Mouse (Mus musculus) CH12.LX (cell line): ENCODE results near the gene Srp9.

Experiments
- CHD2 ChIP-seq: IDR thresholded peaks from 2 replicates; pipeline ENCODE4 v1.6.1; 2011; ENCODE audit warnings: low read length, improper control_type of control experiment
- CTCF ChIP-seq, 2 experiments: IDR thresholded peaks in 1 of 2; conservative IDR thresholded peaks in 1 of 2; 2 replicates each; pipeline ENCODE4 v1.5.1; 2011 to 2012; ENCODE audit warnings: low read depth in 2 of 2, low read length in 2 of 2, improper control_type of control experiment in 1 of 2, inconsistent platforms in 1 of 2, mild to moderate bottlenecking in 1 of 2, moderate library complexity in 1 of 2
- JUND ChIP-seq: conservative IDR thresholded peaks from 2 replicates; pipeline ENCODE4 v1.6.1; 2011; ENCODE audit warnings: low read depth, low read length, improper control_type of control experiment
- SMC3 ChIP-seq: IDR thresholded peaks from 2 replicates; pipeline ENCODE4 v1.6.1; 2011; ENCODE audit warnings: low read depth, low read length, improper control_type of control experiment
- ZKSCAN1 ChIP-seq: IDR thresholded peaks from 2 replicates; pipeline ENCODE4 v1.6.1; 2012; ENCODE audit warnings: low read depth, inconsistent platforms, low read length, improper control_type of control experiment, borderline replicate concordance

GRCm38 (mm10) chr1:182115651-182116408 lies 8.7 kb upstream of the Srp9 start:
- peak in 1 of 2 experiments; percentile 64; a peak in 2 of 4 replicates for TF ChIP-seq CTCF (conservative IDR thresholded peaks at IDR 0.05 in 1 of 2, IDR thresholded peaks at IDR 0.05 in 1 of 2; ENCODE audit: low read depth in 2 of 2, low read length in 2 of 2)
- TF ChIP-seq ZKSCAN1, result no peak
- no peak for TF ChIP-seq CHD2
- no peak for TF ChIP-seq JUND
- TF ChIP-seq SMC3, result peak; percentile 65
